Mouse (Mus musculus): ENCODE measurements at regions not wholly inside any gene's neighbourhood (a gene's known extent, or its start where the extent isn't known, plus 50 kb on each side); places are given as distances from the start of the nearest gene placed in this dataset.

DNA sequence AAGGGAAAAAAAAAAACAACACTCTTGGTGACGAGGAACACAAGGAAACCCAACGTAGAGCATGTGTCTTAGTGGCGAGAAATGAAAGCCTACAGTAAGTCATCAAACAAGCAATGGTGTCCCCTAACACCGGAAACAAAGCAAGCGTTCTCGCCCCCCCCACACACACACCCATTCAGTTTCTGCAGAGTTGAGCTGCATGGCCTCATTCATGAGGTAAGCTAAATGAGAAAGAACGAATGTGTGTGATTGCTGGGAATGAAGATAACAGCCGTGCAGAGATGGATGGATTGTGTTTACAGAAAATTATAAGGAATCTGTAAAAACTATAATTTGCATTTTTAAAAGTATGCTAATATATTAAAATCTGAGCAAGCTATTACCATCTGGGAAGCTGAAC lies 248.3 kb upstream of the Pmfbp1 start:
- no peak overlapping the region for H3K4me3 ChIP-seq
- H3K27me3 ChIP-seq (ENCODE audit: control insufficient read depth, insufficient read depth, insufficient read length) = peaks cover 19% of the 10 kb centered on the region
- TF ChIP-seq MAX (IDR thresholded peaks at IDR 0.05; ENCODE audit: low read depth) = no peak
- no peak overlapping the region for H3K4me2 ChIP-seq (ENCODE audit: low read depth)
- H3ac ChIP-seq (ENCODE audit: control insufficient read depth, insufficient read length) = no peak overlapping the region
- no peaks in the 10 kb centered on the region for H3K36me3 ChIP-seq (ENCODE audit: control insufficient read depth, insufficient read depth)
- H3K79me2 ChIP-seq (ENCODE audit: control insufficient read depth, insufficient read depth) = no peaks in the 10 kb centered on the region

DNA sequence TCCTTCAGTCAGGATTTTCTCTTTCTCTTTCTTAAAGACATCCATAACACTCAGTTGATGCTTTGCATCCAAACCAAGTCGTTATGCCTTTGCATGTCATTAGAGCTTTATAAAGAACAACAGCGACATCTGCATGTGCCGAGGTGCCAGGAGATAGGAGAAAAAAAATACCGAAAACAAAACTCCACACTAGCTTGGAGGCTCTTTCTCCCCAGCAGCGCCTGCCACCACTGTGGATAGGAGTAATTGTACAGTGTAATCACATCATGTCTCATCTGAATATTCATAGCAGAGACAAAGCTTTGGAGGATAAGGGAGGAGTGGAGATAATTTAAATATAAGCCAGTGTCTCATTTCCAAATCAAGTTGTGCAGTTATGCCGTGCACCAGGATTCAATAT lies 246.0 kb upstream of the Pmfbp1 start:
- Histone ChIP-seq H3ac (ENCODE audit: control insufficient read depth, insufficient read length) (no peak overlapping the region), H3K4me3 (no peak overlapping the region), H3K79me2 (ENCODE audit: control insufficient read depth, insufficient read depth) (no peaks in the 10 kb centered on the region), H3K27me3 (ENCODE audit: control insufficient read depth, insufficient read depth, insufficient read length) (peaks cover 32% of the 10 kb centered on the region), H3K4me2 (ENCODE audit: low read depth) (no peak overlapping the region), H3K36me3 (ENCODE audit: control insufficient read depth, insufficient read depth) (no peaks in the 10 kb centered on the region)
- no peak for TF ChIP-seq MAX (IDR thresholded peaks at IDR 0.05; ENCODE audit: low read depth)
- no peak for TF ChIP-seq TCF3 (IDR thresholded peaks at IDR 0.05; ENCODE audit: insufficient read length, low read depth)
- no peak for TF ChIP-seq MYOG (IDR thresholded peaks at IDR 0.05; ENCODE audit: control insufficient read depth in 1 of 3, insufficient read depth in 1 of 3, insufficient read length in 2 of 3, low read depth in 2 of 3)
- no peak for TF ChIP-seq REST (IDR thresholded peaks at IDR 0.05; ENCODE audit: insufficient read depth, insufficient read length)
- no peak for TF ChIP-seq E2F4 (IDR thresholded peaks at IDR 0.05; ENCODE audit: insufficient read depth)
- TF ChIP-seq POLR2AphosphoS2 (IDR thresholded peaks at IDR 0.05; ENCODE audit: insufficient read length, low read depth) = no peak
- TF ChIP-seq MYOD1 (IDR thresholded peaks at IDR 0.05; ENCODE audit: control insufficient read depth in 1 of 3, insufficient read length in 2 of 3, low read depth in 2 of 3) = no peak
- TF ChIP-seq POLR2A (IDR thresholded peaks at IDR 0.05; ENCODE audit: insufficient read length, low read depth) = no peak
- no peak for TF ChIP-seq USF1 (IDR thresholded peaks at IDR 0.05; ENCODE audit: low read depth)
- no peak for TF ChIP-seq TCF12 (IDR thresholded peaks at IDR 0.05; ENCODE audit: insufficient read depth, poor library complexity, severe bottlenecking)
- no peak for TF ChIP-seq CEBPB (IDR thresholded peaks at IDR 0.05; ENCODE audit: insufficient read depth, poor library complexity, severe bottlenecking)
- no peak for TF ChIP-seq SRF (IDR thresholded peaks at IDR 0.05; ENCODE audit: control insufficient read depth, insufficient read length, low read depth)

- Histone ChIP-seq H3ac (ENCODE audit: control insufficient read depth, insufficient read length) (no peak overlapping the region), H3K4me2 (ENCODE audit: low read depth) (no peak overlapping the region), H3K27me3 (ENCODE audit: control insufficient read depth, insufficient read depth, insufficient read length) (peaks cover 32% of the 10 kb centered on the region), H3K36me3 (ENCODE audit: control insufficient read depth, insufficient read depth) (no peaks in the 10 kb centered on the region), H3K79me2 (ENCODE audit: control insufficient read depth, insufficient read depth) (no peaks in the 10 kb centered on the region), H3K4me3 (no peak overlapping the region)
- TF ChIP-seq TCF12 (IDR thresholded peaks at IDR 0.05; ENCODE audit: insufficient read depth, poor library complexity, severe bottlenecking) (no peak), POLR2AphosphoS2 (IDR thresholded peaks at IDR 0.05; ENCODE audit: insufficient read length, low read depth) (no peak), MAX (IDR thresholded peaks at IDR 0.05; ENCODE audit: low read depth) (no peak), REST (IDR thresholded peaks at IDR 0.05; ENCODE audit: insufficient read depth, insufficient read length) (no peak), CEBPB (IDR thresholded peaks at IDR 0.05; ENCODE audit: insufficient read depth, poor library complexity, severe bottlenecking) (no peak), E2F4 (IDR thresholded peaks at IDR 0.05; ENCODE audit: insufficient read depth) (no peak), USF1 (IDR thresholded peaks at IDR 0.05; ENCODE audit: low read depth) (no peak), MYOD1 (IDR thresholded peaks at IDR 0.05; ENCODE audit: control insufficient read depth in 1 of 3, insufficient read length in 2 of 3, low read depth in 2 of 3) (no peak), POLR2A (IDR thresholded peaks at IDR 0.05; ENCODE audit: insufficient read length, low read depth) (no peak), TCF3 (IDR thresholded peaks at IDR 0.05; ENCODE audit: insufficient read length, low read depth) (no peak), SRF (IDR thresholded peaks at IDR 0.05; ENCODE audit: control insufficient read depth, insufficient read length, low read depth) (no peak), MYOG (IDR thresholded peaks at IDR 0.05; ENCODE audit: control insufficient read depth in 1 of 3, insufficient read depth in 1 of 3, insufficient read length in 2 of 3, low read depth in 2 of 3) (no peak)
Measured at GRCm38 (mm10) chr8:109248356-109248755, 245.5 kb upstream of the Pmfbp1 start.

DNA sequence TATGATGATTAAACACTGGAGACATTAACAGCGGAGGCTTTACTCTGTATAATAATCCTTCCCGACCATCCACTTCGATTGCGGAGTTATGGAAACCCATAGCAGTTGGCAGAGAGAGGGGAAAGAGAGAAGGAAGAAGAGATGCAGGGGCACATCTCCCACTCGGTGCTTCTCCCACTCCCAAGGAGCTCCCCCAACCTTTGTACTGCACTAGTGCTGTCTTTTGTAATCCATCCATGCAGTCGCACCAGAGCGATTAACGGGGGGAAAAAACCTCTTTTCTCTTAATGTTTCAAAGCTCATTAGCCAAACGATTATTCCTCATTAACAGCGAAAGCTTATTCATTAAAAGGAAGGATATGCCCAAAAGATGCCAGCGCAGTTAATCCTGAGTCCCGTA lies 244.6 kb upstream of the Pmfbp1 start:
- H3K4me2 ChIP-seq (ENCODE audit: low read depth) = no peak overlapping the region
- peaks cover 32% of the 10 kb centered on the region for H3K27me3 ChIP-seq (ENCODE audit: control insufficient read depth, insufficient read depth, insufficient read length)
- no peaks in the 10 kb centered on the region for H3K79me2 ChIP-seq (ENCODE audit: control insufficient read depth, insufficient read depth)
- no peak overlapping the region for H3ac ChIP-seq (ENCODE audit: control insufficient read depth, insufficient read length)
- H3K36me3 ChIP-seq (ENCODE audit: control insufficient read depth, insufficient read depth) = no peaks in the 10 kb centered on the region
- H3K4me3 ChIP-seq = no peak overlapping the region
- TF ChIP-seq MYOD1 (IDR thresholded peaks at IDR 0.05; ENCODE audit: control insufficient read depth in 1 of 3, insufficient read length in 2 of 3, low read depth in 2 of 3) (no peak), POLR2AphosphoS2 (IDR thresholded peaks at IDR 0.05; ENCODE audit: insufficient read length, low read depth) (no peak), MYOG (IDR thresholded peaks at IDR 0.05; ENCODE audit: control insufficient read depth in 1 of 3, insufficient read depth in 1 of 3, insufficient read length in 2 of 3, low read depth in 2 of 3) (no peak), REST (IDR thresholded peaks at IDR 0.05; ENCODE audit: insufficient read depth, insufficient read length) (no peak), E2F4 (IDR thresholded peaks at IDR 0.05; ENCODE audit: insufficient read depth) (no peak), MAX (IDR thresholded peaks at IDR 0.05; ENCODE audit: low read depth) (no peak), USF1 (IDR thresholded peaks at IDR 0.05; ENCODE audit: low read depth) (no peak), CEBPB (IDR thresholded peaks at IDR 0.05; ENCODE audit: insufficient read depth, poor library complexity, severe bottlenecking) (no peak), SRF (IDR thresholded peaks at IDR 0.05; ENCODE audit: control insufficient read depth, insufficient read length, low read depth) (no peak), TCF12 (IDR thresholded peaks at IDR 0.05; ENCODE audit: insufficient read depth, poor library complexity, severe bottlenecking) (no peak)

DNA sequence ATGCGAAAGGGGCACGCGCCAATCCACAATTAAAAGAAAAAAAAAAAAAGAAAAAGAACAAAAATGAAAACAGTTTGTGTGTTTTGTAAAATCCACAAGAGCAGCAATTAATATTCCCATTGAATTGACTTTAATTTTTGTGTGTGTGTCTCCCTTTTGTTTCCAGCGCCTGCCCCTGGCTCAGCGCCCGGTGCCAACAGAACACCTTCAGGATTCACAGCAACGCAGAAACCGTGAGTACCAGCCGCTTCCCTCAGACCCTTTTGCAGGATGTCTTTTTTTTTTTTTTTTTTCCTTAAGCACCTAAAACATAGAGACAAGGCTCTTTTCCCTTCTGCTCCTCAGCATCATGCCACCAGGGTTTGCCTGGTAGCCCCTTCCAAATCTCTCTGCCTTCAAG lies 244.1 kb upstream of the Pmfbp1 start:
- no peaks in the 10 kb centered on the region for H3K36me3 ChIP-seq (ENCODE audit: control insufficient read depth, insufficient read depth)
- H3K4me2 ChIP-seq (ENCODE audit: low read depth) = no peak overlapping the region
- TF ChIP-seq MAX (IDR thresholded peaks at IDR 0.05; ENCODE audit: low read depth) = no peak
- no peak for TF ChIP-seq CEBPB (IDR thresholded peaks at IDR 0.05; ENCODE audit: insufficient read depth, poor library complexity, severe bottlenecking)
- no peak for TF ChIP-seq SRF (IDR thresholded peaks at IDR 0.05; ENCODE audit: control insufficient read depth, insufficient read length, low read depth)
- no peak for TF ChIP-seq TCF12 (IDR thresholded peaks at IDR 0.05; ENCODE audit: insufficient read depth, poor library complexity, severe bottlenecking)
- TF ChIP-seq E2F4 (IDR thresholded peaks at IDR 0.05; ENCODE audit: insufficient read depth) = no peak
- TF ChIP-seq TCF3 (IDR thresholded peaks at IDR 0.05; ENCODE audit: insufficient read length, low read depth) = no peak
- TF ChIP-seq POLR2A (IDR thresholded peaks at IDR 0.05; ENCODE audit: insufficient read length, low read depth) = no peak
- no peak for TF ChIP-seq REST (IDR thresholded peaks at IDR 0.05; ENCODE audit: insufficient read depth, insufficient read length)
- no peak for TF ChIP-seq USF1 (IDR thresholded peaks at IDR 0.05; ENCODE audit: low read depth)
- TF ChIP-seq MYOD1 (IDR thresholded peaks at IDR 0.05; ENCODE audit: control insufficient read depth in 1 of 3, insufficient read length in 2 of 3, low read depth in 2 of 3) = no peak
- no peak for TF ChIP-seq MYOG (IDR thresholded peaks at IDR 0.05; ENCODE audit: control insufficient read depth in 1 of 3, insufficient read depth in 1 of 3, insufficient read length in 2 of 3, low read depth in 2 of 3)
- TF ChIP-seq POLR2AphosphoS2 (IDR thresholded peaks at IDR 0.05; ENCODE audit: insufficient read length, low read depth) = no peak
- H3K4me3 ChIP-seq = no peak overlapping the region
- no peak overlapping the region for H3ac ChIP-seq (ENCODE audit: control insufficient read depth, insufficient read length)
- H3K79me2 ChIP-seq (ENCODE audit: control insufficient read depth, insufficient read depth) = no peaks in the 10 kb centered on the region
- peaks cover 32% of the 10 kb centered on the region for H3K27me3 ChIP-seq (ENCODE audit: control insufficient read depth, insufficient read depth, insufficient read length)
